Mouse (Mus musculus) heart, embryonic 14.5 days (tissue): ENCODE results near the gene Cpne8. TPM values are rescaled to one million over a fixed set of nuclear protein-coding genes. Genes with fewer than 3 reads are reported as not detected.
A peak's percentile ranks its signal among the peaks of the same experiment; 100 is the strongest.

Experiments
- ATAC-seq: fragments of 200-750 bp; cut with Nextera tagmentation; 2 replicates; pipeline ENCODE4 v1.8.0; 2017; ENCODE audit warnings: low read depth, moderate TSS enrichment; ENCODE audit not compliant: insufficient number of reproducible peaks, insufficient read depth, low FRiP score
- H3K27ac ChIP-seq, 2 experiments: fragments of 200-500 bp in 1 of 2; fragments of 300-500 bp in 1 of 2; sonication (generic) in 1 of 2; replicated peaks in 1 of 2; 2 replicates each; pipeline ENCODE4 v1.5.1; 2012 to 2014; ENCODE audit warnings: low read depth in 2 of 2, low read length in 2 of 2, control low read depth in 1 of 2, mild to moderate bottlenecking in 1 of 2, mixed read lengths in 1 of 2; ENCODE audit not compliant: control insufficient read depth in 1 of 2, insufficient read depth in 1 of 2
- H3K27me3 ChIP-seq: fragments of 300-500 bp; sonication (generic); 2 replicates; pipeline ENCODE4 v1.6.1; 2014; ENCODE audit warnings: mild to moderate bottlenecking, low read length, control low read depth; ENCODE audit not compliant: control insufficient read depth, insufficient read depth
- H3K36me3 ChIP-seq: fragments of 300-500 bp; sonication (generic); 2 replicates; pipeline ENCODE4 v1.6.1; 2014; ENCODE audit warnings: mild to moderate bottlenecking, control low read depth, low read length, mixed read lengths; ENCODE audit not compliant: control insufficient read depth, insufficient read depth
- H3K4me1 ChIP-seq, 2 experiments: fragments of 200-500 bp in 1 of 2; fragments of 300-500 bp in 1 of 2; sonication (generic) in 1 of 2; 2 replicates each; pipeline ENCODE4 v1.6.1; 2012 to 2014; ENCODE audit warnings: low read length in 2 of 2, control low read depth in 1 of 2, mixed read lengths in 1 of 2; ENCODE audit not compliant: control insufficient read depth in 2 of 2, insufficient read depth in 2 of 2
- H3K4me2 ChIP-seq: fragments of 300-500 bp; sonication (generic); 2 replicates; pipeline ENCODE4 v1.6.1; 2014; ENCODE audit warnings: mild to moderate bottlenecking, low read length
- H3K4me3 ChIP-seq, 2 experiments: fragments of 200-500 bp in 1 of 2; fragments of 300-500 bp in 1 of 2; sonication (generic) in 1 of 2; 2 replicates each; pipeline ENCODE4 v1.5.1; 2012 to 2014; ENCODE audit warnings: low read length in 2 of 2, mild to moderate bottlenecking in 2 of 2, control low read depth in 1 of 2, low read depth in 1 of 2, moderate library complexity in 1 of 2; ENCODE audit not compliant: control insufficient read depth in 1 of 2, insufficient read depth in 1 of 2
- H3K9ac ChIP-seq: fragments of 300-500 bp; sonication (generic); 2 replicates; pipeline ENCODE4 v1.6.1; 2014; ENCODE audit warnings: mild to moderate bottlenecking, low read length
- H3K9me3 ChIP-seq: fragments of 300-500 bp; sonication (generic); 2 replicates; pipeline ENCODE4 v1.6.1; 2016; ENCODE audit warnings: low read length, control low read depth; ENCODE audit not compliant: control insufficient read depth
- WGBS: fragments of 180-500 bp; shearing (Covaris S2); extraction: QIAGEN DNeasy Blood & Tissue Kit; methylation state at CpG from one replicate; pipeline ENCODE4 v1.1.7; 2014; 5-methylcytosine and 5-hydroxymethylcytosine counted together
- polyA plus RNA-seq: library from polyadenylated mRNA; unstranded; fragments of >200 nt; fragmentation: Nextera tagmentation; extraction: Ambion mirVana; gene quantifications from 2 replicates; pipeline ENCODE4 v1.2.1, GENCODE M21; 2014

Cpne8 gene
- polyA plus RNA-seq, 1 experiment from 2014 or later, result 6.3 TPM

DNA sequence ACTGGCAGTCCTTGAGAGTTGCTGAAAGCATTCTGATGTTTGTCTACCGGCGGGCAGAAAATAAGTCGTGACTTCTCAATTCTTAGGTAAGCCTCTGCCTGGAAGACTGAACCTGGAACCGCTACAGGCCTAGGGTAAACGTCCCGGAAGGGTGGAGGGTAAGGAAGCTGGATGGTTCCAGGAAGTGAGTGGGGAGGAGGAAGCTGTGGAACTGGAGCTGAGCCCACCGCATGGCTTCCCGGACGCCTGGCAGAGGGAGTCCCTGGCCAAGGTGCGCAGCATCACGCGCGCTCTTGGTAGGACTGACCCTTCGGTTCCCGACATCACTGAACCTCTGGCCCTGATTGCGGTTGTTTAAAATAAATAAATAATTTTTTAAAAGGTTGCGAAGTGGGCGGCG is 744 bp downstream of the Cpne8 start:
- H3K4me3 ChIP-seq, result peak overlapping the region; percentile 65 to 69
- no peaks in the 10 kb centered on the region for H3K27me3 ChIP-seq
- no peaks in the 10 kb centered on the region for H3K36me3 ChIP-seq
- no peak for ATAC-seq
- H3K4me1 ChIP-seq, result peaks cover 2 to 3% of the 10 kb centered on the region in 2 experiments; a peak in 2 of 4 replicates
- WGBS, result 3% methylated on average over 19 of the region's 19 CpGs
- peak overlapping the region; percentile 99 for H3K4me2 ChIP-seq
- H3K27ac ChIP-seq, result no peak overlapping the region
- peak overlapping the region; percentile 70; the same call in 1 of the 2 replicates for H3K9ac ChIP-seq
- no peaks in the 10 kb centered on the region for H3K9me3 ChIP-seq

- Histone ChIP-seq H3K9me3 (no peaks in the 10 kb centered on the region), H3K4me3 (no peak overlapping the region), H3K4me1 (no peaks in the 10 kb centered on the region), H3K4me2 (no peak overlapping the region), H3K36me3 (no peaks in the 10 kb centered on the region), H3K27me3 (no peaks in the 10 kb centered on the region), H3K9ac (no peak overlapping the region), H3K27ac (no peak overlapping the region)
- 81% methylated on average over 7 of the region's 7 CpGs for WGBS
- no peak for ATAC-seq
These were observed 9.7 kb downstream of the Cpne8 start for GRCm38 (mm10) chr15:90669494-90669893.

- Histone ChIP-seq H3K27ac (no peak overlapping the region), H3K27me3 (no peaks in the 10 kb centered on the region), H3K9me3 (no peaks in the 10 kb centered on the region), H3K4me2 (no peak overlapping the region), H3K36me3 (no peaks in the 10 kb centered on the region), H3K4me1 (no peaks in the 10 kb centered on the region), H3K4me3 (no peak overlapping the region), H3K9ac (no peak overlapping the region)
- WGBS, result 90% methylated on average over 6 of the region's 6 CpGs
- no peak for ATAC-seq
These were observed 12.3 kb downstream of the Cpne8 start for GRCm38 (mm10) chr15:90666893-90667292.

GRCm38 (mm10) chr15:90664615-90665014 is 14.6 kb downstream of the Cpne8 start:
- ATAC-seq, result no peak
- H3K27ac ChIP-seq, result no peak overlapping the region
- no peaks in the 10 kb centered on the region for H3K4me1 ChIP-seq
- no peak overlapping the region for H3K4me2 ChIP-seq
- no peaks in the 10 kb centered on the region for H3K27me3 ChIP-seq
- 72% methylated on average over 3 of the region's 3 CpGs for WGBS
- H3K9ac ChIP-seq, result no peak overlapping the region
- H3K9me3 ChIP-seq, result no peaks in the 10 kb centered on the region
- H3K4me3 ChIP-seq, result no peak overlapping the region
- H3K36me3 ChIP-seq, result no peaks in the 10 kb centered on the region

GRCm38 (mm10) chr15:90663631-90664030 is 15.6 kb downstream of the Cpne8 start:
- Histone ChIP-seq H3K9ac (no peak overlapping the region), H3K27me3 (no peaks in the 10 kb centered on the region), H3K27ac (no peak overlapping the region), H3K4me3 (no peak overlapping the region), H3K4me2 (no peak overlapping the region), H3K9me3 (no peaks in the 10 kb centered on the region), H3K4me1 (no peaks in the 10 kb centered on the region), H3K36me3 (no peaks in the 10 kb centered on the region)
- no peak for ATAC-seq
- 85% methylated on average over 4 of the region's 4 CpGs for WGBS

GRCm38 (mm10) chr15:90660723-90661122 is 18.5 kb downstream of the Cpne8 start:
- no peak overlapping the region for H3K27ac ChIP-seq
- no peaks in the 10 kb centered on the region for H3K27me3 ChIP-seq
- H3K9me3 ChIP-seq, result no peaks in the 10 kb centered on the region
- no peak overlapping the region for H3K4me2 ChIP-seq
- H3K36me3 ChIP-seq, result no peaks in the 10 kb centered on the region
- ATAC-seq, result no peak
- no peaks in the 10 kb centered on the region for H3K4me1 ChIP-seq
- H3K9ac ChIP-seq, result no peak overlapping the region
- H3K4me3 ChIP-seq, result no peak overlapping the region
- 93% methylated on average over 3 of the region's 3 CpGs for WGBS

DNA sequence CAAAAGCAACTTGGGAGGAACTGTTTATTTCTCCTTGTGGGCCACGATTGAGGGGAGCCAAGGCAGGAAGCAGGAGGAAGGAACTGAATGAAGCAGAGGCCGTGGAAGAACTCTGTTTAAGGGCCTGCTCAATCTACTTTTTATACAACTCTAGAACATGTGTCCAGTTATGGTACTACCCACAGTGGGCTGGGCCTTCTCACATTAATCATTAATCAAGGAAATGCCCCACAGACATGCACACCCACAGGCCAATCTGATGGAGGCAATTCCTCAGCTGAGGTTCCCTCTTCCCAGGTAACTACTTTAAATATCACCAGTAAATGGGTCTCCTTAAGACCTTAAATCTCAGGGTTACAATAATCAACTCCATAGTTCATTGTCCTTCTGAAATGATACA is 21.2 kb downstream of the Cpne8 start:
- 74% methylated on average over 2 of the region's 2 CpGs for WGBS
- no peak overlapping the region for H3K27ac ChIP-seq
- H3K4me3 ChIP-seq, result no peak overlapping the region
- no peaks in the 10 kb centered on the region for H3K9me3 ChIP-seq
- no peaks in the 10 kb centered on the region for H3K36me3 ChIP-seq
- H3K4me2 ChIP-seq, result no peak overlapping the region
- no peaks in the 10 kb centered on the region for H3K4me1 ChIP-seq
- no peak overlapping the region for H3K9ac ChIP-seq
- no peak for ATAC-seq
- H3K27me3 ChIP-seq, result no peaks in the 10 kb centered on the region

DNA sequence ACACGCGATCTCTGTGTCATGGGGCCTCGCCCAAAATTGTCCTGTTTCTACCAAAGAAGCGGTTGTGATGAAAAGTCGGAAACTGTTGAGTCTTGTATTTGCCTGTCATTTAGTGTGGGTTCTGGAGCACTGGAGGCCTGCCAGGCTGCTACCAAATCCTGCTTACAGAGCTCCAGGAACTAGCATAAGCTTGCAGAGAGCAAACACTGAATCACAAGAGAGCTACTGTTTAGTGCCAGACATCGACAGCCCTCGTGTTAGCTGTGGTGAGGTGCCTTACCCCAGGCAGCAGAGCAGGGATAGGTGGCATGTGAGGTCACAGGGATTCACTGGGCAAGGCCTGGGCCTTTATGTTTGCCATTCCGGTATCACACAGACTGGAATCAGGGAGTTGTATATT is 22.7 kb downstream of the Cpne8 start:
- 78% methylated on average over 8 of the region's 8 CpGs for WGBS
- no peak overlapping the region for H3K9ac ChIP-seq
- ATAC-seq, result no peak

More for the DNA sequence above, 22.7 kb downstream of the Cpne8 start:
- Histone ChIP-seq H3K27ac (no peak overlapping the region), H3K4me1 (no peaks in the 10 kb centered on the region), H3K27me3 (no peaks in the 10 kb centered on the region), H3K4me3 (no peak overlapping the region), H3K9me3 (no peaks in the 10 kb centered on the region), H3K36me3 (no peaks in the 10 kb centered on the region), H3K4me2 (no peak overlapping the region)
